Mouse (Mus musculus) gastrocnemius, postnatal 36 days (tissue): ENCODE measurements at regions not wholly inside any gene's neighbourhood (a gene's known extent, or its start where the extent isn't known, plus 50 kb on each side); places are given as distances from the start of the nearest gene placed in this dataset.

Source experiments
- DNase-seq, 2 experiments: peaks; one replicate each; pipeline ENCODE4 v3.0.0; 2022
- intact Hi-C: fragments of 180-260 bp; cut with DNase I; formaldehyde crosslinking; loops from one replicate; pipeline ENCODE4 v1.15.1; 2025

DNA sequence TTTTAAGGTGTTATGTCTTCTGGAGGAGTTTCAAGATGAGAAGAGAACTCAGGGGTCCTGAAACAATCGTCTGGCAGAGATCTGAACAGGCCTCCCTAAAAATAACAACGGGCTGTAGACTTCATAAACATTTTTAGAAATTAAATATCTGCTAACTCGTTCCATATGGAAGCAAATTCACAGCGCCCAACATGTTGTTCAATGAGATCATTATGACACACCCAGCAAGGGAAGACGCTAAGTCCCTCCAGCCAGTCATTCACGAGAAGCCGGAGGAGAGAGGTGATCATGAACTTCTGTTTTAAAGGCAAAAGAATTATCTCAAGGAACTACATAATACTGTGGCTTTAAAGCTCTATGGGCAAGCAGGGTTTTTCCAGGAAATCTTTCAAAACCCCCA is 334.8 kb downstream of the Efna5 start:
- DNase-seq: no peak
- intact Hi-C loops: no loop called here

DNA sequence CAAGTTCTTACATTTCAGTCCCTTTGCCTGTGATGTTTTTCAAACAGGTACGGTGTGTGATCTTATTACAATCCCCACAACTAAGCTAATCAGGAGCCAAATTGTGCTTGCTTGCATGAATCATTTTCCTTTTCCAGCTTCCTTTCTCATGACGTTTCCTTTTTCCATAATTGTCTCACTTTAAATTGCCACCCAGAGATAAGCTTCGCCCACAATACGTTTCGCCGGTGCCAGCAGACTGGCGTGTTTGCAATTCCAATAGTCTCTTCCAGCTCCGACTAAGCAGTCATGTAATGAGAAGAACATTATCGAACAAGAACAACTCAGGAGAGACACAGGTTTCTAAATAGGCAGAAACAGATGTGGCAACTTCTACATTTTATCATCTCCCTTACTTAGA is 335.8 kb downstream of the Efna5 start:
- DNase-seq: no peak
- intact Hi-C loops: no loop called here

DNA sequence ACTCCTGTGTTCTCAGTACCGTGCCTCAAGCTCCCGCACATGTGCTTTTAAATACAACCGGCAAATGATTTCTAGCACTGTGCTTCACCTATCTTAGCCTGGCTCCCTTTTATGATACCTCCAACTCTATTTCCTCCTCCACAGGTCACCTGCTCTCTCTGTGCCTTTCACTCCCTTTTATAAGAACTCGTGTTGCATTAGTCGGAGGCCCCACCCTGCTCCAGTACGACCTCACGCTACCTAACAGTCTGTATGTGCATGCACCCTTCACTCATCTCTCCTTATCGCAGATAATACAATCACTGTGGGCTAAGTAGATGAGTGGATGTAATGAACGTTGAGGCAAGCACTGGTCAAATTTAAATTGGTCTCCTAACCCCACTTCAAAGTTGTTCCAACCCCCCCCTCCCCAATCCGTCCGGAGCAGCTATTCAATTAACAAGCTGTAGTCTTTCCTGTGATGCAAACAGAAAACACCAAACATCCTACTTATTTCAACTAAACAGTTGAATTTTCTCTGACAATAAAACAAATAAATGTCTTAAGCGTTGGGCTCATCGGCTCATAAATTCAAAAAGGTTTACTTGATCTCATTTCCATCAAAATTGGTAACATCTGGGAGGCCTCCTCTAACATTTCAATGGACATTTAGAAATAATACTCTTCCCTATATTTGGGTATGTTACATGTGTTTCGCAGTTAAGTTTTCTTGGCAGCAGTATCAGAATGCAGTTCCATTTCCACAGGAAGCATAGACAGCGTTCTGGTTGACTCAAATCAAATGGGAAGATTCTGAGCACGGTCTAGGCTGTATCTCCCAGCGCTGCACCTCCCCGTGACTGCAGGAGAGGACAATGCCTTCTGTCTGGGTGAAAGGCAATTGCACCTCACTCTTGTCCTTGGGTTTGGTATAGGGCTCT is 337.8 kb downstream of the Efna5 start:
- DNase-seq: no peak
- intact Hi-C loops: no loop called here

- intact Hi-C loops: no loop called here
Measured at GRCm38 (mm10) chr17:62529911-62530310, 351.2 kb downstream of the Efna5 start.

GRCm38 (mm10) chr17:62527556-62527955 is 353.6 kb downstream of the Efna5 start:
- intact Hi-C loops: no loop called here

More at GRCm38 (mm10) chr17:62529911-62530310, 351.2 kb downstream of the Efna5 start:
- no peak for DNase-seq

DNA sequence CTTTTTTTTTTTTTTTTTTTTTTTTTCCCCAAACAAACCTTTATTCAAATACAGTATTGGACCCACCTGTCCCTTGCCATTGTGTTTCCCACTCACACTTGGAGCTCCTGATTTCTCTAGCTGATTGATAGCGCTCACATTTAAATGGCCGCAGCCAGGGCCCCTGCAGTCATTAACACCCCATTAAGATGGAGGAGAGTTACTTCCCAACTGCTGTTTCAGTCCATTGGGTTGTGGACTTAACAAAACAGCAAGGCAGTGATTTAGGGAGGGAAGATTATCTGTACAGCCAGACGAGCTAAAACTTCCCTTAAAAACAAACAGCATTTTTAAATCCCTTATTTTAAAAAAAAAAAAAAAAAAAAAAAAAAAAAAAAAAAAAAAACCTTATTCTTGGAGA is 367.5 kb downstream of the Efna5 start:
- intact Hi-C loops: no loop called here
- DNase-seq: no peak

More at GRCm38 (mm10) chr17:62527556-62527955, 353.6 kb downstream of the Efna5 start:
- DNase-seq: no peak

GRCm38 (mm10) chr17:62510184-62510583 is 370.9 kb downstream of the Efna5 start:
- intact Hi-C loops: no loop called here
- DNase-seq: no peak

DNA sequence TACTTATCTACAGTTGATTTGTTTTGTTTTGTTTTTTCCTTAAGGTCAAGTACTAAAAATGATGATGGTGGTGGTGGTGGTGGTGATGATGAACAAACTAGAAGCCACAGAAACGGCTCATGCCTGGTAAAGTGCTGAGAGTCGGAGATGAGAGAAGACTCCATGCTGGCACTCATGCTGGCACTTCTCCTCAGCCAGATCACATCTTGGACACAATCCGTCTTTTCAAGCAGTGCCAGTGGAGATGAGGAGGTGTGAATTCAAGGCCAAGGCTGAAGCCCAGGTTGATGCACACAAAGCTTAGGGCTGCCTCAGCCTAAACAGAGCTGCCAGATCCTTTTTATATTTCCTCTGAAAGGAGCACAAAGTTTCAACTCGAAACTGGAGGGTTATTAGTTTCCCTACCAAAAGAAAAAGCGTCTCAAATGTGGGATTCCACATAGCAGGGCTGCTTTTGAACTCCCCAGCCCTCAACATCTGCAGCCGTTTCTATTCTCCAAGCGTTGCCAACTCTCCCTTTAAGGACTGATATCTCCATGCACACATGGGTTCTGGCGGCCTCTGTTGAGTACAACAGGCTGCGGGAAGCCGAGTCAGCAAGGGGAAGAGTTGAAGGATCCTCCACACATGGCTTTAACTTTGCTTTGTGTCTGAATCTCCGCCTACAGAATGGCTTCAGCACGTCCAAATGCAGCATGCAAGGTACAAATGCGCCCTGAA is 373.2 kb downstream of the Efna5 start:
- intact Hi-C loops: no loop called here
- DNase-seq: no peak

DNA sequence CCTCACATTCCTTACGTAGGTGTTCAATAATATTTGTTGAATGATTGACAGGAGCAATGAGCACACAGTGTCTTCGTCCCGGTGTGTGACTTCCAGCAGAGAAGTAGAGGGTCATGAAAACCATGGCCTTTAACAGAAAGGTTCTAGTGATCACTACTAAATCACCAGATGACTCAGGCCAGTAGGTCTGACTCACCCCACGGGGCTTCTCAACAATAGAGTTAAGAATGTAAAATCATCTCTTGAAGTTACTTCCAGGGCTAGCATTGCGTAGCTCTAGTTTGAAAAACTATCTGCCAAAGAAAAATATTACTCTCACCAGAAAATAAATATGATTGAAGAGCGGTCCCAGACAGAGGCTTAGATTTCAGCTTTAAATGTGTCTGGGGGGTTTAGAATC is 376.4 kb downstream of the Efna5 start:
- DNase-seq: no peak
- intact Hi-C loops: no loop called here

GRCm38 (mm10) chr17:62470739-62471138 is 410.4 kb downstream of the Efna5 start:
- intact Hi-C loops: no loop called here
- no peak for DNase-seq

GRCm38 (mm10) chr17:62469367-62469766 is 411.8 kb downstream of the Efna5 start:
- no peak for DNase-seq
- intact Hi-C loops: no loop called here

- intact Hi-C loops: no loop called here
- DNase-seq: no peak
Measured at GRCm38 (mm10) chr17:62468859-62469258, 412.3 kb downstream of the Efna5 start.

- intact Hi-C loops: no loop called here
- DNase-seq: no peak
Measured at GRCm38 (mm10) chr17:62467072-62467471, 414.0 kb downstream of the Efna5 start.

DNA sequence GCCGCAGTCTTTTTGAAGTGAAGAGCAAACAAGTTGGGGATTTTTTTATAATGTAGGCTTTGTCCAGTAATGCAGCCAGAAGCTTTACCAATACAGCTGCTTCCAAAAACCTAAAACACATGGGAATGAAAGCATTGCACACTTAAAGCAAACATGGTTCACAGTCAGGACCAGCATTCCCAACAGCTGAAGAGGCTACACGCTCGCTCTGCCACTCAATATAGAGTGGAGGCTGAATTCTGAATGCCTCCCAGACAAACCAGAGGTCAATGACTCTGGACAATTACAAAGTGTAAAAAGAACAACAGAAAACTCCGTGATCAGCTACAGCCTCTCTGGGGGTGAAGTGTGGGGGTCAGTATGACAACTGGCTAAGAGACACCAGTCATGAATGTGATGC is 416.1 kb downstream of the Efna5 start:
- intact Hi-C loops: no loop called here
- DNase-seq: no peak

DNA sequence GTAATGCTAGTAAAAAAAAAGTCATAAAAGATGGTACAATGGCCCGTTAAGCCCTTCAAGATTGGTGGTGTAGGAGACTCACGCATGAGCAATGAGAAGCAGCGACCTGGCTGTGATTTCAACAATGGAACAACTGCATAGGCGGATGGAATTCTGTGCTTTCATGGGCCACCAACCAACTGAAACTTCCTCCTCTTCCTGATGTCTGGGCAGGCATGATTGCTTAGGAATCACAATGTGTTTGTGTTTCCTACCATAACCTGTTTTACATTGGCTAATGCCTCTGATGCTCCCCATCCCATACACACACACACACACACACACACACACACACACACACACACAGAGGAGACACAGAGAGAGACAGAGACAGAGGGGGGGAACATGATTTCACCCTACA is 416.9 kb downstream of the Efna5 start:
- no peak for DNase-seq
- intact Hi-C loops: no loop called here

- intact Hi-C loops: no loop called here
- no peak for DNase-seq
Measured at GRCm38 (mm10) chr17:62461304-62462245, 419.5 kb downstream of the Efna5 start.

GRCm38 (mm10) chr17:62458964-62459363 is 422.2 kb downstream of the Efna5 start:
- peak in 1 of 2 experiments; percentile 36 for DNase-seq
- intact Hi-C loops: no loop called here

GRCm38 (mm10) chr17:62438045-62438444 is 443.1 kb downstream of the Efna5 start:
- no peak for DNase-seq
- intact Hi-C loops: no loop called here

- DNase-seq: no peak
- intact Hi-C loops: no loop called here
Measured at GRCm38 (mm10) chr17:62436044-62436443, 445.1 kb downstream of the Efna5 start.

GRCm38 (mm10) chr17:62423476-62424385 is 457.4 kb downstream of the Efna5 start:
- intact Hi-C loops: no loop called here
- DNase-seq: no peak
